Mouse (Mus musculus): ENCODE results near the gene Olfr1303. TPM values are rescaled to one million over a fixed set of nuclear protein-coding genes. Genes with fewer than 3 reads are reported as not detected.

The Olfr1303 gene
- not detected in 2 replicates for total RNA-seq (2017)

GRCm38 (mm10) chr2:111820240-111820639 is at the start of gene Olfr1303:
TSS of gene Olfr1303 (minus strand) at chr2:111820340.
- ATAC-seq (ENCODE audit: extremely low read depth, insufficient number of reproducible peaks, low FRiP score, poor library complexity, severe bottlenecking) = no peak

- no peak for ATAC-seq (ENCODE audit: extremely low read depth, insufficient number of reproducible peaks, low FRiP score, poor library complexity, severe bottlenecking)
Measured at GRCm38 (mm10) chr2:111812936-111813335, 7.2 kb downstream of the Olfr1303 start.

DNA sequence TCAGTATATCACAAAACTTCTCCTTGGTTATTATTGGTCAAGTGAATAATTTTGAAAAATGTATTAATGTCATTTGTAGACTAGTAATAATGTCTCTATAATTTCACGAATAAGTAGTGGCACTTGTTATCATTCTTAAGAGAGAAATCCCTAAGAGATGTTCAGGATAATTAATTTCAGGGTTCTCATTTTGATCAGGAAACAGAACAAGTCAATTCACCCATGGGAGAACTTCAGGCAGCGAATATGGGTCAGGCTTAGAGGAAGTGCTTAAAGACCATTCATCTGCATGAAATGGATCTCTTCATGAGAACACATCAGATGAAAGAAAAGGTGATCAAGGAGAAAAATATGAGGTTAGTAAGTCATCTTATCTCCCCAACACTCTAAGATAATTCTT is 43.0 kb downstream of the Olfr1303 start, which contains the start of gene Olfr1302:
Olfr1302 (plus strand) TSS at position 301 of the 400 bp plus-strand sequence.
- ATAC-seq (ENCODE audit: extremely low read depth, insufficient number of reproducible peaks, low FRiP score, poor library complexity, severe bottlenecking) = no peak

Other genes with a start within 250 kb of the Olfr1303 start
- gene Olfr1297, start 193.8 kb downstream of the Olfr1303 start, total RNA-seq (2017) = not detected in 2 replicates
- gene Olfr1298, start 171.1 kb downstream of the Olfr1303 start, total RNA-seq (2017) = not detected in 2 replicates
- gene Olfr1299, start 158.9 kb downstream of the Olfr1303 start, total RNA-seq (2017) = not detected in 2 replicates
- not detected in 2 replicates for gene Olfr1301, start 69.3 kb downstream of the Olfr1303 start, total RNA-seq (2017)
- gene Olfr1302, start 42.9 kb downstream of the Olfr1303 start, total RNA-seq (2017) = 0.25 TPM in 1 of 2 replicates, not detected in the other
- gene Olfr1305, start 56.8 kb upstream of the Olfr1303 start, total RNA-seq (2017) = not detected in 2 replicates
- gene Olfr1306, start 95.9 kb upstream of the Olfr1303 start, total RNA-seq (2017) = not detected in 2 replicates
- gene Olfr1307, start 129.1 kb upstream of the Olfr1303 start, total RNA-seq (2017) = under 0.01 and 0.12 TPM in 2 replicates
- not detected in 2 replicates for gene Olfr1308, start 144.6 kb upstream of the Olfr1303 start, total RNA-seq (2017)
- not detected in 2 replicates for gene Olfr1309, start 169.9 kb upstream of the Olfr1303 start, total RNA-seq (2017)
- gene Olfr1310, start 192.4 kb upstream of the Olfr1303 start, total RNA-seq (2017) = 1.4 TPM in 1 of 2 replicates, not detected in the other
- not detected in 2 replicates for gene Olfr1311, start 204.1 kb upstream of the Olfr1303 start, total RNA-seq (2017)
- gene Olfr1312, start 229.9 kb upstream of the Olfr1303 start, total RNA-seq (2017) = not detected in 2 replicates

Measured in neutrophil, adult 5-6 weeks (primary cell).